Mouse (Mus musculus) heart, embryonic 10.5 days (tissue): ENCODE results near the gene Arl6ip4. TPM values are rescaled to one million over a fixed set of nuclear protein-coding genes. Genes with fewer than 3 reads are reported as not detected.

Experiments used
- DNase-seq: peaks from one replicate; pipeline ENCODE4 v3.0.0-alpha.2; 2017; ENCODE audit warnings: low spot score
- H3K27ac ChIP-seq: fragments of 300-500 bp; sonication (generic); 2 replicates; pipeline ENCODE4 v1.5.1; 2016; ENCODE audit warnings: mild to moderate bottlenecking
- H3K27me3 ChIP-seq: fragments of 300-500 bp; sonication (generic); 2 replicates; pipeline ENCODE4 v1.6.1; 2016; ENCODE audit warnings: mild to moderate bottlenecking; ENCODE audit not compliant: poor library complexity, insufficient read depth, severe bottlenecking
- H3K36me3 ChIP-seq: fragments of 300-500 bp; sonication (generic); 2 replicates; pipeline ENCODE4 v1.6.1; 2016; ENCODE audit warnings: mild to moderate bottlenecking, moderate library complexity
- H3K4me1 ChIP-seq: fragments of 300-500 bp; sonication (generic); 2 replicates; pipeline ENCODE4 v1.6.1; 2016; ENCODE audit warnings: mild to moderate bottlenecking
- H3K4me3 ChIP-seq: fragments of 300-500 bp; sonication (generic); 2 replicates; pipeline ENCODE4 v1.5.1; 2016; ENCODE audit warnings: mild to moderate bottlenecking, moderate library complexity
- H3K9me3 ChIP-seq: fragments of 300-500 bp; sonication (generic); 2 replicates; pipeline ENCODE4 v1.6.1; 2016; ENCODE audit warnings: mild to moderate bottlenecking, moderate library complexity
- WGBS: fragments of 180-500 bp; shearing (Covaris S2); methylation state at CpG from one replicate; pipeline ENCODE4 v1.1.7; 2016; 5-methylcytosine and 5-hydroxymethylcytosine counted together
- polyA plus RNA-seq: library from polyadenylated mRNA; unstranded; fragments of >200 nt; fragmentation: Nextera tagmentation; extraction: Ambion mirVana; gene quantifications from 2 replicates; pipeline ENCODE4 v1.2.1, GENCODE M21; 2016

Arl6ip4 gene
- 86.9 and 116 TPM in 2 replicates for polyA plus RNA-seq

DNA sequence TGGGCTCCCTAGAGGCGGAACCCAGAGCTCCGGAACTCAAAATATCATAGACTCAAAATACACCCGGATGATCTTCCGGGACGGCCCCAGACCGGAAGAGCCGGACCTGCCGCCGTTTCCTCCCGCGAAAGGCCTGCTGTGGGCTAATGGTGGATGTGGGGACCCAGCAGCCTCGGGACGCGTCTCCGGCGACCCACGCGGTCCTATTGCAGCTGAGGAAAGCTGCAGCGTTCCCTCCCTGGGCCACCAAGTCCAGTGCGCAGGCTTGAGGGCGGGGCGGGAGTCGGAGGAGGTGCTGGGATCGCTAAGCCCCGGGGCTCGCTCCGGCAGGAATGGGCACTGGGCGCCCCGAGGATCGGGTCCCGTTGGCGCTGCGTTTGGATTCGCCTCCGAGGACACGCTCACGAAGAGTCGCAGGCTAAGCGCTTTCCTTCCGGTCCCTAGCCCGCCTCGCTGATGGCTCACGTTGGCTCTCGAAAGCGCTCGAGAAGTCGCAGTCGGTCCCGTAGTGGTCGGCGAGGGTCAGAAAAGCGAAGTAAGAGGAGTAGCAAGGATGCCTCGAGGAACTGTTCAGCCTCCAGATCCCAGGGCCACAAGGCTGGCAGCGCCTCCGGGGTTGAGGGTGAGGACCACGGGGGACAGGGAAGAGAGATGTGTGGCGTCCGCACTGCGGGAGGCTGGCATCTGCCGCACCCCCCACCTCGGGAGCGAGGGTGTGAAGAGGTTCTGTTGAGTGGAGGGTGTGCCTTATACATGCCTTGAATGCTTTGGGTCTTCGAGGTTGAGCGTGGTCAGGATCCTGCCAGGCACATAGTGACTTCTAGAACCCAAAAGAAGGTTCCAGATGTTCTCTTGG, at the start of gene Arl6ip4:
TSS of gene Arl6ip4 (plus strand) at position 100 of the 856 bp plus-strand sequence.
- Histone ChIP-seq H3K4me1 (peaks cover 50% of the 10 kb centered on the region), H3K4me3 (peak within 1 kb of the TSS; percentile 86), H3K36me3 (peaks cover 58% of the 10 kb centered on the region), H3K27me3 (no peaks in the 10 kb centered on the region), H3K27ac (peak within 1 kb of the TSS; percentile 96), H3K9me3 (no peaks in the 10 kb centered on the region)
- peak; percentile 84 for DNase-seq
- WGBS, result 1% methylated on average over 64 of the region's 64 CpGs

DNA sequence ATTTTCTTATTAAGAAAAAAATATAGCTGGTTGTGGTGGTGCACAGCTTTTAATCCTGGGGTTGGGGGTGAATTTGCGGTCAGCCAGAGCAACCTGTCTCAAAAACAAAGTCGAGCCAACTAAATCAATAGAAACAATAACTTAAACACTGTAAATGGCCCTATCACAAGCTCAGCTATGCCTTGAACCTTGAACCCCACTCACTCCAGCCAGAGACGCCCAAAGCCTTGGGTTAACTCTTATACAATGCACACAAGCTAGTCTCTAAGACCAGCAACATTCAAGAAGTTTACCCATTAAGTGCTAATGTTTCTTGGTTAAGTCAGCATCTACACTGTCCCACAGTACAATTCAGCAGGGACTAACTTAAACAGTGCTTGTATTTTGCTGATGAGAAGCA, 46.2 kb upstream of the Arl6ip4 start:
- DNase-seq, result no peak
- Histone ChIP-seq H3K27ac (no peak overlapping the region; the same call in 1 of the 2 replicates), H3K27me3 (no peaks in the 10 kb centered on the region), H3K36me3 (no peaks in the 10 kb centered on the region), H3K4me3 (no peak overlapping the region), H3K9me3 (no peaks in the 10 kb centered on the region), H3K4me1 (peaks cover 25% of the 10 kb centered on the region)
- whole genome bisulfite sequencing, result 82% methylated on average over 3 of the region's 3 CpGs

DNA sequence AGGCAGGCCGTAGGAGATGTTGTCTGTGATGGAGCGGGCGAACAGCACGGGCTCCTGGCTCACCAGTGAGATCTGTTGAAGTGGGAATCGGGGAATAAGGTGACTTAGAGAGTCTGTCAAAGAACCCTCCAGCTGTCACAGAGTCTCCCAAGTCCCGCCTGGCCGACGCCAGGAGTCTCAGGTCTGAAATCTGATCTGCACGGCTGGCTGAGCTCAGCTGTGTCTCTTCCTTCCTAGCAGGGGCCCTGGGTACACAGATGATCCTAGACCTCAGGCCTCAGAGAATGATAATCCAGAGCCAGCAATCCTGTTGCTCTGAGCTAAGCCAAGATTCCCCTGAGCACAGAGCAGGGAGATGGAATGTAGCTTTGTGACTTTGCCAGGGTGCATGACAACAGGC, 42.2 kb upstream of the Arl6ip4 start:
- Histone ChIP-seq H3K27me3 (no peaks in the 10 kb centered on the region), H3K27ac (peak overlapping the region; percentile 65), H3K4me3 (no peak overlapping the region), H3K9me3 (no peaks in the 10 kb centered on the region), H3K36me3 (no peaks in the 10 kb centered on the region), H3K4me1 (peaks cover 62% of the 10 kb centered on the region)
- WGBS, result 41% methylated on average over 9 of the region's 9 CpGs
- DNase-seq, result no peak

DNA sequence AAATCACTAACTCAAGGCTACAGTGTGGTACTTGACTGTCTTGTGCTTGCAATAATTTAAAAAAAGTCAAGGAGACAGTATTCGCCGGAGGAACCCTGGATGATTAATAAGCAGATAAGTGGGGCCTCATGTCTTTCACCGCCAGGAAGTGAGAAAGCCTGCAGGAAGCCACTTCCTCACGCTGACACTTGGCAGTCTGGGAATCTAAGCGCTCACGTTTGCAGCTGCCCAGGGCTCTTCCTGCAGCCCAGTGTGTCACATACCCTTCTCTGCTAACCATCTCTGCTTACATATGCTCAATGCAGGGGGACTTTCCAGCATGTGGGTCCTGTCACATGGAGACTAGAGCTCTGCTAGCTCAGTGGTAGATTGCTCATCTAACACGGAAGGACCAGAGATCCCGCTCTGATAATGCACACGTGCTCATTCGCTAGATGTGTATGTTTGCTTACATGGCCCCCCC, 41.0 kb upstream of the Arl6ip4 start:
- no peak overlapping the region for H3K4me3 ChIP-seq
- WGBS, result 34% methylated on average over 10 of the region's 10 CpGs
- no peaks in the 10 kb centered on the region for H3K36me3 ChIP-seq
- H3K27me3 ChIP-seq, result no peaks in the 10 kb centered on the region
- peak overlapping the region; percentile 42; the same call in 1 of the 2 replicates for H3K27ac ChIP-seq
- DNase-seq, result no peak
- no peaks in the 10 kb centered on the region for H3K9me3 ChIP-seq
- peaks cover 74% of the 10 kb centered on the region for H3K4me1 ChIP-seq

DNA sequence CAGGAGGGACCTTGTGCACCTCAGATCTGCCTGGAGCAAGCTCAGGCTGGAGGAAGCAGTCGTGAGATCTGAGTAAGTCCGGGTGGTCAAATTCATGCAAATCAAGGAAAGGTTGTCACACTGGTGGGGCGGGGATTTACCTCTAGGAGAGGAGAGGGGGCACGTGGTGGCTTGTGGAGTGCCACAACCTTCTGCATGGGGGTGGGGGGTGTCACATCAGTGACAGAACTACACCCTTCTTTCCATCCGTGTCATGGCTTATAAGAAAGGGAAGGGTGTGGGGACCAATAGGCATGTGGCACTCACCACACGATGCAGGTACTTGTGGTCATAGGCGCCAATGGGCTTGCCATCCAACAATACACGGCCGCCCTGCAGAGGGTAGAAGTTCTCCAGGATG, 40.2 kb upstream of the Arl6ip4 start:
- Histone ChIP-seq H3K4me3 (no peak overlapping the region), H3K36me3 (no peaks in the 10 kb centered on the region), H3K4me1 (peaks cover 82% of the 10 kb centered on the region), H3K9me3 (no peaks in the 10 kb centered on the region), H3K27me3 (no peaks in the 10 kb centered on the region), H3K27ac (peak overlapping the region; percentile 42; the same call in 1 of the 2 replicates)
- no peak for DNase-seq
- 58% methylated on average over 9 of the region's 9 CpGs for WGBS

DNA sequence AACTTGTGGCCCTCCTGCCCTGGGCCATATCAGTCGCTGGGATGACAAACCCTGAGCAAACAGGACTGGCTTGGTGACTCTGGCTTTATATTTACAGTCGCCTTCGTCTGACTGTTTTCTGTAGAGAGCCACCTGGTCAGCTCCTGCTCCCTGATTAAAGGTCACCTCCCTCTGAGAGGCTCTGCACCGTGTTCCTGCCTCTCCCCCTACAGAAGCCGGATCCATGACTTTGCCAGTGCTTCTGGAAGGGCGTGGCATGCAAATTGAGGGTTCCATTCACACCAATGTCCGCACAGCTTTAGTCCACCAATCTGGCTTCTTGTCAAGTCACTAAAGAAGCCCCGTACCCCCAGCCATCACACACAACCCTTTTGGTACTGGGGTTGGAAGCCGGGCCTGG, 39.3 kb upstream of the Arl6ip4 start:
- Histone ChIP-seq H3K9me3 (no peaks in the 10 kb centered on the region), H3K4me1 (peaks cover 83% of the 10 kb centered on the region), H3K27ac (0 out of 2 replicates have a peak overlapping the region, but pooled peaks have one; percentile 36), H3K4me3 (no peak overlapping the region), H3K36me3 (no peaks in the 10 kb centered on the region), H3K27me3 (no peaks in the 10 kb centered on the region)
- DNase-seq, result no peak
- WGBS, result 48% methylated on average over 9 of the region's 9 CpGs

DNA sequence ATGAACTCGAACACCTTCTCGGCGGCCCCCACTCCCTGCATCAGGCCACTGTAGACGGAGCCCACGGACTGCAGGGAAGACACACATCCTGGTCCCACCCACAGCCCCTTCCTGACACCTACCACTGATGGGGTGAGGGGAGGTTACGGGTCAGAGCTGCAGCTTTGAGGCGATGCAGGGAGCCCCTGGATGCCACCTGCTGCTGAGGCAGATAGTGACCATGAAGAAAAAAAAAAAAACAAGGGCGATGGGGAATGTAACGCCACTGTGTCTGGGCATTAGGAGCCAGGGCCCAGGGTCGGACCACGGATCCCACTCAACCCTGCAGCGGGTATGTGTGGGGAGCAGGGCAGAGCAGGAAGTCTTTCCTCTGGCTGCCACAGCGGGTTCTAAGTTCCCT, 38.6 kb upstream of the Arl6ip4 start:
- Histone ChIP-seq H3K27ac (no peak overlapping the region), H3K27me3 (no peaks in the 10 kb centered on the region), H3K4me3 (no peak overlapping the region), H3K9me3 (no peaks in the 10 kb centered on the region), H3K4me1 (peaks cover 80% of the 10 kb centered on the region), H3K36me3 (no peaks in the 10 kb centered on the region)
- 80% methylated on average over 13 of the region's 13 CpGs for WGBS
- DNase-seq, result no peak

DNA sequence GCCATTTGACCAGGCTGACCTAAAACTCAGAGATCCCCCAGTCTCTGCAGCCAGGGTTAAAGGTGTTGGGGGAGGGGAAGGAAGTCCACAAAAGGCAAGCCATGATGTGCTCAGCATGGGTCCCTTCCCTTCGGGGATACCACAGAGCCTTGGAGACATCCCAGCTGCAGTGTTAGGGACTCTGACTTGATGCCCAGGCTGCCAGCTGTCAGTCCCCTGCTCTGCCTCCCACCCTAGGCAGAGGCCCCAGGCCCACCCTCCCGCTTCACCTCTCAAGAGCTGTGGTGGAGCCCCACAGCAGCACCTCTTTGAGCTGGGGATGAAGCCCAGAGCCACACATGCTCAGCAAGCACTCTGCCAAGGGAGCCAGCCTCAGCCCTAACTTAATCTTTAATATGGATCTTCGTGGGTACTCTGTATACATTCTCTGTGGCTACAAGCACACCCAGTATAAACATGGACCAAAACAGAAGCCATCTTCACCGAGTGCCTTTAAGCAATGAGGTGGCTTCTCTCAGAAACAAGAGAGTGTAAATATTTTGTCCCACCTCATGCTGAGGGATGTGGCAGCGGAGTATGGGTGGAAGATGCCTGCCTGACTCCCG, 37.9 kb upstream of the Arl6ip4 start:
- Histone ChIP-seq H3K27ac (no peak overlapping the region), H3K27me3 (no peaks in the 10 kb centered on the region), H3K4me1 (peaks cover 80% of the 10 kb centered on the region), H3K4me3 (no peak overlapping the region), H3K36me3 (no peaks in the 10 kb centered on the region), H3K9me3 (no peaks in the 10 kb centered on the region)
- no peak for DNase-seq
- 64% methylated on average over 6 of the region's 6 CpGs for WGBS

DNA sequence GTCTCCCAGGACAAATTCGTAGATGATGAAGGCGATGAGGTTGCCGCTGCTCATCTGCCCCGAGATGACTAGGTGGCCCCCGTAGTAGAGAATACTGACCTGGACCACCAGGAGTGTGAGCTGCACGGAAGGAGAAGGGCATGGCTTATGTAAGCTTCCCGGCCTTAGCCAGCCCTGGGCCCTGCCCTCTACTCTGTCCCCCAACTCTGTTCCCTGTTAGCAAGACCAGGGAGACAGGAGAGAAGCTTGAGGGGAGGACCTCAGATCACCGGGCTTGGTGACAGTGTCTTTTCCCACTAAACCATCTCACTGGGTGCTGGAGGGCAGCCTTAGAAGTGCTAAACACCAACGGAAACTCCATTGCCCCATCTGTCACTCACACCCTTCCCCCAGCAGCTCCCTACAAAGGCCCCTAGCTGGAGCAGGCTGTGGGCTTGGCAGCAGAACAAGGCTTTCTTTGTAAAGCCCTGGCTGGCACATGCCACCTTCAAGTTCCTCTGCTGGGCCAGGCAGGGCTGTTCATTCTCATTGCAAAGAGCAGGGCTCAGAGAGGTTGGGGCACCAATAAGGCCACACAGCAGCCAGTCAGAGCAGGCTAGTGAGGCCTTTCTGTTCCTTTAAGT, 37.0 kb upstream of the Arl6ip4 start:
- H3K4me3 ChIP-seq, result no peak overlapping the region
- peaks cover 74% of the 10 kb centered on the region for H3K4me1 ChIP-seq
- H3K27me3 ChIP-seq, result 0 out of 2 replicates have a peak, but pooled peaks cover 4% of the 10 kb centered on the region
- H3K27ac ChIP-seq, result 0 out of 2 replicates have a peak overlapping the region, but pooled peaks have one; percentile 49
- WGBS, result 54% methylated on average over 9 of the region's 9 CpGs
- H3K9me3 ChIP-seq, result no peaks in the 10 kb centered on the region
- no peaks in the 10 kb centered on the region for H3K36me3 ChIP-seq
- no peak for DNase-seq

DNA sequence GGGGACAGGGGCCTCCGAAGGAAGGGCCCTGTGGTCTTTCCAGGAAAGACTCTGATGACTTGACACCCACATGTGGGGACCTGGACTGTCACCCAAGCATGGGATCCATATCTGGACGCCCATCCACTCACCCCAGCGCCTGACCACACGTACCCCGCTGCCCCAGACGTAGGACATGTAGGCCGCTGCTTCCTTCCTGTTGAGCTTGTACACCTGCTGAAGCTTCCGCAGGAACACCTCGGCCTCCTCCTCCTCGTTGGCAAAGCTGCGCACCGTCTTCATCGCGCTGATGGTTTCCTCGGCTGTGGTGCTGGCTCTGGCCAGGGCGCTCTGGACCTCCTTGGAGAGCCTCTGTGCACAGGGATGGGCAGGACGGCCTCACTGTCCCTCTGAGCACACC, 36.0 kb upstream of the Arl6ip4 start:
- 90% methylated on average over 17 of the region's 17 CpGs for WGBS
- no peak overlapping the region for H3K4me3 ChIP-seq
- H3K27ac ChIP-seq, result peak overlapping the region; percentile 56
- peaks cover 69% of the 10 kb centered on the region for H3K4me1 ChIP-seq
- DNase-seq, result no peak
- 0 out of 2 replicates have a peak, but pooled peaks cover 4% of the 10 kb centered on the region for H3K27me3 ChIP-seq
- no peaks in the 10 kb centered on the region for H3K36me3 ChIP-seq
- H3K9me3 ChIP-seq, result no peaks in the 10 kb centered on the region

DNA sequence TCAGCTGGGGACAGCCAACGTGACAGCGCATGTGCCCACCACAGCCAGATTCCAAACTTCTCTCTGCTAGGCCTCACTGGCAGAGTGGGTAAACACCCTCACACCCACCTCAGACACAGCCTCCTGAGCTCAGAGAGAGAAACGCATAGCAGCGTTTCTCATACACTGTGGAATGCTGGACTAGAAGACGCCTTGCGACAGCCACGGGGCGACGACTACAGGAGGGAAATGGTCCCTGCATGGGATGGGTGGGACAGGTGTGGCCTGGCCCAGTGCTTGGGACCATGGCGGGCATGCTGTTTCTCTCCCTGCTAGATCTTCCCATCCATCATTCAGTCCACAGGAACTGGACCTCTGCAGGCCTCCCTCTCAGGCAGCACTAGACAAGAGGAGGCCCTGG, 33.4 kb upstream of the Arl6ip4 start:
- H3K27ac ChIP-seq, result no peak overlapping the region
- H3K4me1 ChIP-seq, result peaks cover 49% of the 10 kb centered on the region
- 75% methylated on average over 10 of the region's 10 CpGs for WGBS
- no peak for DNase-seq
- H3K27me3 ChIP-seq, result 0 out of 2 replicates have a peak, but pooled peaks cover 4% of the 10 kb centered on the region
- no peaks in the 10 kb centered on the region for H3K9me3 ChIP-seq
- no peak overlapping the region for H3K4me3 ChIP-seq
- H3K36me3 ChIP-seq, result no peaks in the 10 kb centered on the region

DNA sequence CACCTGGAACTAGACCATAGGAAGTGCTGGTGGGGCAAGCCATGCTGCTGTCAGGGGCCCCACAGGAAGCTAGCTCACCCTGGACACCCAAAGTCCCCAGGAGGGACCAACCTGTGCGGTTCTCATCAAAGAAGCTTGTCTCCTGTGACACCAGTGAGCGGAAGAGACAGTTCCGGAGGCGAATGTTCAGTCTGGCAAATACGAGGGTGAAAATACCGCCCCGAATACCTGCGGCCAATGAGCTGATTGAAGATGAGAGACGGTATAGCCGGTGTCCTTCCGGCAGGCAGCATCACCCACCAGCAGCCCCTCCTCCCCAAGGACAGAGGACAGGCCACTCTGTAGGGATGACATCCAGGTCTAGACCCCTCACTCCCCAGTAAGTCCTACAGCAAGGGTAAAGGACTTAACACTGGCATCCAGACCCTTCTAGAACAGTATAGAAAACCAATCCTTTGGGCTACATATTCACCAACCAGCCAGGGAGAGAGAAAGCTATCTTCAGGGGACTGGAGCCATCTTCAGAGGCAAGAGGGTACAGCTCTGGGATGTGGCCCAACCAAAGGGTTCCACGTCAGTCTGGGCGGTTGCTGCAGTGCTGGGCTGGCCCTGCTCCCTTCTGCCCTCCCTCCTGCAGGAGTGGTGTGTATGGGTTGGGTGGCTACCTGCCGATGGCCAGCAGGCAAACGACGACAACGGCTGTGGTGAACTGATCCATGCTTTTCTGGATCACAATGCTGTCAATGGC, 32.8 kb upstream of the Arl6ip4 start:
- peaks cover 43% of the 10 kb centered on the region for H3K4me1 ChIP-seq
- no peak overlapping the region for H3K4me3 ChIP-seq
- H3K27ac ChIP-seq, result no peak overlapping the region
- DNase-seq, result no peak
- no peaks in the 10 kb centered on the region for H3K9me3 ChIP-seq
- WGBS, result 86% methylated on average over 17 of the region's 17 CpGs
- 0 out of 2 replicates have a peak, but pooled peaks cover 4% of the 10 kb centered on the region for H3K27me3 ChIP-seq
- no peaks in the 10 kb centered on the region for H3K36me3 ChIP-seq
